Mouse (Mus musculus): ENCODE measurements around the gene Fam166a. TPM values are rescaled to one million over a fixed set of nuclear protein-coding genes. Genes with fewer than 3 reads are reported as not detected.

Gene Fam166a
- total and polyA plus RNA-seq, 2 experiments from 2014 or later = not detected

DNA sequence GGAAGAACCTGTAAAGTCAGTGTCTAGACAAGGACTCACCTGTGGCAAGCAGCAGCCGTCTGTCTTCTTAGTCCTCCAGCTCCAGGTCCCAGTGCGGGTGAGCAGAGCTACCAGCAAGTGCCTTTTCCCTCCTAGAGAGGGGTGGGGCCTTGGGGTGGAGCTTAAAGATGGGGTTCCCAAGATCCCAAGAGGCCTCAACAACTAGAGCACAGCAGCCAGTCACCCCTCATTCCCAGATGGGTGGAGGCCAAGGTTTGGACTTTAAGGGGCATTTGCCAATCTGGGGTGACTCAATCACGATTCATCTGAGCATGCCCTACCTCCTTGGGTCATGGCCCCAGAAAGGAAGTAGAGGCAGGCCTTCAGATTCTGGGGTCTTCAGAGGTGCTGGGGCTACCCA is 21.2 kb downstream of the Fam166a start:
- WGBS = 77% methylated on average over 3 of the region's 3 CpGs
- Histone ChIP-seq H3K4me1 (ENCODE audit: control insufficient read depth, insufficient read depth) (peaks cover 7% of the 10 kb centered on the region), H3K4me2 (ENCODE audit: low read depth, low read length) (no peak overlapping the region), H3K27me3 (ENCODE audit: control insufficient read depth, insufficient read depth, low read length) (peaks cover 51% of the 10 kb centered on the region), H3K9ac (replicated peaks; ENCODE audit: low read depth, low read length) (no peak overlapping the region), H3K27ac (ENCODE audit: low read depth) (no peak overlapping the region), H3K36me3 (replicated peaks; ENCODE audit: control insufficient read depth, insufficient read depth, low read length) (no peaks in the 10 kb centered on the region), H3K4me3 (ENCODE audit: low read depth, low read length) (no peak overlapping the region), H3K9me3 (replicated peaks; ENCODE audit: control insufficient read depth, low read length) (no peaks in the 10 kb centered on the region)
- ATAC-seq (ENCODE audit: insufficient read depth, low read depth) (no peak), DNase-seq (ENCODE audit: low spot score) (no peak)
- TF ChIP-seq EP300 (IDR thresholded peaks at IDR 0.05; ENCODE audit: low read depth) (no peak), CTCF (IDR thresholded peaks at IDR 0.05; ENCODE audit: low read depth) (no peak)

DNA sequence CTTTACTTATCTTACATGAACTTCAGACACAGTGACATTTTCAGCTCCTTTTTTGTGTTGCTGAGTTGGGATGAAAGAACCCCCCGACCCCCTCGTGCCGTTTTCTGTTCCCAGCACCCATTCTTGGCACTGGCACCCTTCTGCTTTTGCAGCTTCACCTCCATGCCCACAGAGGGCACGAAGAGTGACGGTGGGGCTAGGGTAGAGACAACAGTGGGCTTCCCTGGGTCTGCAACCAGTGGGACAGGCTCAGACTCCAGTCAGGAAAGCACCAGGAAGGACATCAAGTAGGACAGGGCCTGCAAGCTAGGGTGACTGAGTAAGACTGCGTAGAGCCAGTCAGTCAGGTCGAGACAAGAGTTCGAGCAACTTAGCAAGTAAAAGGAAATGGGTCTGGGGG is 21.8 kb downstream of the Fam166a start:
- Histone ChIP-seq H3K9me3 (replicated peaks; ENCODE audit: control insufficient read depth, low read length) (no peaks in the 10 kb centered on the region), H3K27ac (ENCODE audit: low read depth) (no peak overlapping the region)

DNA sequence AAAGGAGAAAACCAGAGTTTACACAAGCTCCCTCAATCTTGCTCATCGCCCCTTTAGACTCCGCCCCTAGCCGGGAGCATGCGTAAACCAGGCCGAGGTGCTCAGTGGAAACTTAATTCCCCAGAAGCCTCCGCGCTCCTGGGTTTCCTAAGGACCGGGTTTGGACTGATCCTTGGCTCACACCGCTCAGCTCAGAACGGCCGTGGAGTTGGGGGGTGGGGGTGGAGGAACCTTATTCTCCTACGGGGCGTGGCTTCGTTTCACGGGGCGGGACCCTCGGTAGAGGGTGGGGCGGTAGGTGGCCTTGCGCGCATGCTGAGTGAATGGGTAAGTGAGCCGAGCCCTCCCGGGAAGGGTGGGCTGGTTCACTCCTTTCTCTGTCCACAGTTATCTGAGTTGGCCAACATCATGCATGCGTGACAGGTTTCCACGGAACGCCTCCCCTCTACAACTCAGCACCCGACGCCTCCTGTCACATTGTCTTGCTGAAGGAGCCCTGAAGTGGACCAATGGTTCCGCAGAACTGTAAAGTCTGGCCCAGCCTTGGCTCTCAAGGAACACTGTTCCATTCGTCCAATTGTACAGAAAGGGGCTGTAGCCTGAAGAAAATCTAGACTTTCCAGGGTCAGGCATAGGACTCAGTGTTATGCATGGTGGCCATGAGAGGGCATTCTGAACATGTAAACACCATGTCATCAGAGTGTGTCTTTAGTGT is 22.3 kb downstream of the Fam166a start:
- Histone ChIP-seq H3K4me2 (ENCODE audit: low read depth, low read length) (peak overlapping the region; percentile 57), H3K27ac (ENCODE audit: low read depth) (no peak overlapping the region), H3K9ac (replicated peaks; ENCODE audit: low read depth, low read length) (no peak overlapping the region; the same call in 1 of the 2 replicates), H3K36me3 (replicated peaks; ENCODE audit: control insufficient read depth, insufficient read depth, low read length) (no peaks in the 10 kb centered on the region), H3K4me3 (ENCODE audit: low read depth, low read length) (peak overlapping the region; percentile 36), H3K9me3 (replicated peaks; ENCODE audit: control insufficient read depth, low read length) (no peaks in the 10 kb centered on the region), H3K27me3 (ENCODE audit: control insufficient read depth, insufficient read depth, low read length) (peaks cover 47% of the 10 kb centered on the region), H3K4me1 (ENCODE audit: control insufficient read depth, insufficient read depth) (peaks cover 7% of the 10 kb centered on the region)
- peak; percentile 56 for ATAC-seq (ENCODE audit: insufficient read depth, low read depth)
- no peak for TF ChIP-seq EP300 (IDR thresholded peaks at IDR 0.05; ENCODE audit: low read depth)
- no peak for TF ChIP-seq CTCF (IDR thresholded peaks at IDR 0.05; ENCODE audit: low read depth)
- 2% methylated on average over 29 of the region's 29 CpGs for WGBS
- peak; percentile 47 for DNase-seq (ENCODE audit: low spot score)

More for the DNA sequence above, 21.8 kb downstream of the Fam166a start:
- 58% methylated on average over 8 of the region's 8 CpGs for WGBS
- peaks cover 47% of the 10 kb centered on the region for H3K27me3 ChIP-seq (ENCODE audit: control insufficient read depth, insufficient read depth, low read length)
- no peak overlapping the region for H3K9ac ChIP-seq (replicated peaks; ENCODE audit: low read depth, low read length)
- ATAC-seq (ENCODE audit: insufficient read depth, low read depth) (no peak), DNase-seq (ENCODE audit: low spot score) (no peak)
- peak overlapping the region; percentile 57 for H3K4me2 ChIP-seq (ENCODE audit: low read depth, low read length)
- H3K4me1 ChIP-seq (ENCODE audit: control insufficient read depth, insufficient read depth) = peaks cover 7% of the 10 kb centered on the region
- no peak for TF ChIP-seq EP300 (IDR thresholded peaks at IDR 0.05; ENCODE audit: low read depth)
- no peaks in the 10 kb centered on the region for H3K36me3 ChIP-seq (replicated peaks; ENCODE audit: control insufficient read depth, insufficient read depth, low read length)
- H3K4me3 ChIP-seq (ENCODE audit: low read depth, low read length) = peak overlapping the region; percentile 36; the same call in 1 of the 2 replicates

DNA sequence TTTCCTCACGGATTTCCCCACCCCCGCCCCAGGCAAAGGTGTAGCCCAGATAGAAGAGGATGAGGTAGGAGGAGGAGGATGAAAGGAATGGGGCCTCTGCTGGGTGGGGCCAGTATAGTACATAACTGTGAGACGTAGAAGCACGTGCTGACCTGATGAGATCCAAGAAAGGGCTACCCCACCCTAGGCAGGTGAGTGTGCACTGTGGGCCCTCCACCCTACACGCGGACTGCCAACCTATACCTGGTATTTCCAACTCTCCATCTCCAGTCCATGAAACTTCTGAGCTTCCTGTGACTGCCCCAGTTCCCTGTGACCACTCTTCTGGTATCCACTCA is 22.9 kb downstream of the Fam166a start:
- Histone ChIP-seq H3K4me3 (ENCODE audit: low read depth, low read length) (peak overlapping the region; percentile 41), H3K36me3 (replicated peaks; ENCODE audit: control insufficient read depth, insufficient read depth, low read length) (no peaks in the 10 kb centered on the region), H3K9me3 (replicated peaks; ENCODE audit: control insufficient read depth, low read length) (no peaks in the 10 kb centered on the region), H3K27me3 (ENCODE audit: control insufficient read depth, insufficient read depth, low read length) (peaks cover 43% of the 10 kb centered on the region), H3K27ac (ENCODE audit: low read depth) (no peak overlapping the region), H3K4me1 (ENCODE audit: control insufficient read depth, insufficient read depth) (peaks cover 7% of the 10 kb centered on the region), H3K4me2 (ENCODE audit: low read depth, low read length) (peak overlapping the region; percentile 66), H3K9ac (replicated peaks; ENCODE audit: low read depth, low read length) (no peak overlapping the region)
- ATAC-seq (ENCODE audit: insufficient read depth, low read depth) = 0 out of 2 replicates have a peak, but pooled peaks have one; percentile 7
- WGBS = 24% methylated on average over 6 of the region's 6 CpGs
- TF ChIP-seq EP300 (IDR thresholded peaks at IDR 0.05; ENCODE audit: low read depth) (no peak), CTCF (IDR thresholded peaks at IDR 0.05; ENCODE audit: low read depth) (no peak)
- no peak for DNase-seq (ENCODE audit: low spot score)

DNA sequence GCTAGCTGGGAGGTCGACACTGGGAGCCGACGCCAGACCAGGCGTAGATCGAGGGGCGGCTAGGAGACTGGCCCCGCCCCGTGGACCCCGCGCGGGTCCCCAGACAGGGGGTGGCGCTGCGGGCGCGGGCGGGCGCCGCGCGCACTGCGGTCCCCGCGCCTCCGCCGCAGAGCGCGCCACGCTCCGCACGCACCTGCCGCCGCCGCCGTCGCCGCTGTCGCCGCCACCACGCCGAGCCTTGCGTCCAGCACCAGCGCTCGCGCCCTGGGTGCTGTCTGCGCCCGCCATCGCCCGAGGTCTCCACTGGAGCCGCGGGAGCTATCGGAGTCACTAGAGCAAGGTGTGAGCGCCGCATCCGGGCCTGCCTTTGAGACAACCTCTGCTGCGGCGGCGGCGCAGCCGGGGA is 23.6 kb downstream of the Fam166a start, which contains the start of the genes Rnf208 and Cysrt1:
Gene Rnf208 (plus strand): TSS at position 155 of the 406 bp plus-strand sequence.
Gene Cysrt1 (minus strand): TSS at position 352 of the 406 bp plus-strand sequence.
- H3K9ac ChIP-seq (replicated peaks; ENCODE audit: low read depth, low read length) = 0 out of 2 replicates have a peak within 1 kb of the TSS, but pooled peaks have one; percentile 7
- no peak for DNase-seq (ENCODE audit: low spot score)
- WGBS = under 1% methylated on average over 16 of the region's 59 CpGs
- H3K27ac ChIP-seq (ENCODE audit: low read depth) = no peak within 1 kb of the TSS
- H3K9me3 ChIP-seq (replicated peaks; ENCODE audit: control insufficient read depth, low read length) = no peaks in the 10 kb centered on the region
- no peaks in the 10 kb centered on the region for H3K36me3 ChIP-seq (replicated peaks; ENCODE audit: control insufficient read depth, insufficient read depth, low read length)
- H3K4me3 ChIP-seq (ENCODE audit: low read depth, low read length) = peak within 1 kb of the TSS; percentile 41
- peak within 1 kb of the TSS; percentile 66 for H3K4me2 ChIP-seq (ENCODE audit: low read depth, low read length)
- peaks cover 43% of the 10 kb centered on the region for H3K27me3 ChIP-seq (ENCODE audit: control insufficient read depth, insufficient read depth, low read length)
- no peak for ATAC-seq (ENCODE audit: insufficient read depth, low read depth)
- H3K4me1 ChIP-seq (ENCODE audit: control insufficient read depth, insufficient read depth) = peaks cover 7% of the 10 kb centered on the region
- no peak for TF ChIP-seq EP300 (IDR thresholded peaks at IDR 0.05; ENCODE audit: low read depth)
- TF ChIP-seq CTCF (IDR thresholded peaks at IDR 0.05; ENCODE audit: low read depth) = no peak
